Mouse (Mus musculus): ENCODE data around the gene Asxl2.
"Not testable (repeated sequence)": the region's sequence is repeated elsewhere in the genome, so short reads cannot be mapped to it uniquely, and the experiment has no call there.

Asxl2 gene

GRCm38 (mm10) chr12:3426530-3427034, at the start of gene Asxl2:
Gene Asxl2, plus strand, starts transcription at chr12:3426857.
- peak; percentile 99 for DNase-seq (ENCODE audit: low spot score)

- no peak for DNase-seq (ENCODE audit: low spot score)
Observed at GRCm38 (mm10) chr12:3377190-3377589, 49.5 kb upstream of the Asxl2 start.

GRCm38 (mm10) chr12:3377755-3378154, 48.9 kb upstream of the Asxl2 start:
- DNase-seq (ENCODE audit: low spot score), result no peak

- DNase-seq (ENCODE audit: low spot score), result no peak
Observed at GRCm38 (mm10) chr12:3384860-3385259, 41.8 kb upstream of the Asxl2 start.

- no peak for DNase-seq (ENCODE audit: low spot score)
Observed at GRCm38 (mm10) chr12:3385271-3385670, 41.4 kb upstream of the Asxl2 start.

GRCm38 (mm10) chr12:3385940-3386339, 40.7 kb upstream of the Asxl2 start:
- no peak for DNase-seq (ENCODE audit: low spot score)

- DNase-seq (ENCODE audit: low spot score), result no peak
Observed at GRCm38 (mm10) chr12:3387891-3388290, 38.8 kb upstream of the Asxl2 start.

GRCm38 (mm10) chr12:3389394-3389793, 37.3 kb upstream of the Asxl2 start:
- no peak for DNase-seq (ENCODE audit: low spot score)

- no peak for DNase-seq (ENCODE audit: low spot score)
Observed at GRCm38 (mm10) chr12:3390071-3390470, 36.6 kb upstream of the Asxl2 start.

GRCm38 (mm10) chr12:3390577-3391262, 35.9 kb upstream of the Asxl2 start:
- peak; percentile 94 for DNase-seq (ENCODE audit: low spot score)

GRCm38 (mm10) chr12:3391276-3391675, 35.4 kb upstream of the Asxl2 start:
- DNase-seq (ENCODE audit: low spot score), result no peak

GRCm38 (mm10) chr12:3393140-3393539, 33.5 kb upstream of the Asxl2 start:
- DNase-seq (ENCODE audit: low spot score), result no peak

- no peak for DNase-seq (ENCODE audit: low spot score)
Observed at GRCm38 (mm10) chr12:3396931-3397330, 29.7 kb upstream of the Asxl2 start.

GRCm38 (mm10) chr12:3405662-3406061, 21.0 kb upstream of the Asxl2 start:
- not testable (repeated sequence) for DNase-seq (ENCODE audit: low spot score)

GRCm38 (mm10) chr12:3406585-3406984, 20.1 kb upstream of the Asxl2 start:
- no peak for DNase-seq (ENCODE audit: low spot score)

- DNase-seq (ENCODE audit: low spot score), result no peak
Observed at GRCm38 (mm10) chr12:3414956-3415355, 11.7 kb upstream of the Asxl2 start.

GRCm38 (mm10) chr12:3418761-3419160, 7.9 kb upstream of the Asxl2 start:
- DNase-seq (ENCODE audit: low spot score), result no peak

- DNase-seq (ENCODE audit: low spot score), result no peak
Observed at GRCm38 (mm10) chr12:3420519-3420918, 6.1 kb upstream of the Asxl2 start.

GRCm38 (mm10) chr12:3422786-3423185, 3.9 kb upstream of the Asxl2 start:
- no peak for DNase-seq (ENCODE audit: low spot score)

GRCm38 (mm10) chr12:3424179-3424578, 2.5 kb upstream of the Asxl2 start:
- DNase-seq (ENCODE audit: low spot score), result no peak

GRCm38 (mm10) chr12:3425375-3426341, 999 bp upstream of the Asxl2 start:
- no peak for DNase-seq (ENCODE audit: low spot score)

- peak; percentile 79 for DNase-seq (ENCODE audit: low spot score)
Observed at GRCm38 (mm10) chr12:3427067-3427889, 621 bp downstream of the Asxl2 start.
